Mouse (Mus musculus): Measurements from ENCODE around the gene Grm4. TPM values are rescaled to one million over a fixed set of nuclear protein-coding genes. Genes with fewer than 3 reads are reported as not detected.

The Grm4 gene
- polyA plus RNA-seq, 1 experiment from 2014 or later: not detected

DNA sequence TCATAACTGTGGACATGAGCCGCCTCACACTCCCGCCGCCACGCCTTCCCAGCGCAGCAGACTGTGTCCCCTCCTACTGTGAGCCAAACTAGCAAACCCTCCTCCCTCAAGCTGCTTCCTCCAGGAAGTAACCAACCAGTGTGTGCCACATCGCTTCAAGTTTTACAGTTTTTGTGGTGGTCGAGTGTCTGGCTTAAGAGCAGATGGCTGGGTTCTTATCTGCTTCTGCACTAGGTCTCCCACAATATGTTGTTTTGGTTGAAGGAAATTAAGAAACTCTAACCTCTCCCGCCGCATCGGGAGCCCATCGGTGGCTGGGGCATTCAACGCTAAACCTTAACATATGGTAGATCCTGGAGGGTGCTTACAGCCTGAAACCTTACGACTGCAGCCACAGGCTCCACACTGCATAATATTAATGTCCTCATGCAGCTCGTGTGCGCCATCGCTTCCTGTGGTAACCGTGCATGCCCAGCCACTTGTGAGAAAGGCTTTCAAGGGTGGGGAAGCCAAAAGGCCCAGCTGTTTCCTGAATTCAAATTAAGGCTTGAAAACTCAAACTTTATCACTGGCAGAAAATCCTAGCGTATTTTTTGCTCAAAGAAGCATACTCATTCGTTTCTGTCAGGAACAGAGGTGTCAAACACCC, 115.7 kb downstream of the Grm4 start:
- no peaks in the 10 kb centered on the region for H3K4me1 ChIP-seq (ENCODE audit: control insufficient read depth in 2 of 2, insufficient read depth in 2 of 2, low read length in 2 of 2)
- H3K4me2 ChIP-seq (ENCODE audit: low read length): no peak overlapping the region
- 0 out of 2 replicates have a peak, but pooled peaks cover 2% of the 10 kb centered on the region for H3K9me3 ChIP-seq (ENCODE audit: control insufficient read depth, low read length)
- no peaks in the 10 kb centered on the region for H3K27me3 ChIP-seq (ENCODE audit: control insufficient read depth, insufficient read depth, low read length)
- H3K27ac ChIP-seq (replicated peaks in 1 of 2; ENCODE audit: control insufficient read depth in 1 of 2, insufficient read depth in 1 of 2, low read depth in 2 of 2, low read length in 2 of 2): no peak overlapping the region
- no peak for ATAC-seq (ENCODE audit: insufficient number of reproducible peaks, insufficient read depth, low FRiP score, low read depth)
- no peak overlapping the region for H3K9ac ChIP-seq (ENCODE audit: low read length)
- no peak overlapping the region for H3K4me3 ChIP-seq (ENCODE audit: control insufficient read depth in 1 of 2, insufficient read depth in 1 of 2, low read depth in 1 of 2, low read length in 2 of 2)
- H3K36me3 ChIP-seq (ENCODE audit: control insufficient read depth, insufficient read depth, low read length): no peaks in the 10 kb centered on the region
- 89% methylated on average over 19 of the region's 19 CpGs for WGBS

DNA sequence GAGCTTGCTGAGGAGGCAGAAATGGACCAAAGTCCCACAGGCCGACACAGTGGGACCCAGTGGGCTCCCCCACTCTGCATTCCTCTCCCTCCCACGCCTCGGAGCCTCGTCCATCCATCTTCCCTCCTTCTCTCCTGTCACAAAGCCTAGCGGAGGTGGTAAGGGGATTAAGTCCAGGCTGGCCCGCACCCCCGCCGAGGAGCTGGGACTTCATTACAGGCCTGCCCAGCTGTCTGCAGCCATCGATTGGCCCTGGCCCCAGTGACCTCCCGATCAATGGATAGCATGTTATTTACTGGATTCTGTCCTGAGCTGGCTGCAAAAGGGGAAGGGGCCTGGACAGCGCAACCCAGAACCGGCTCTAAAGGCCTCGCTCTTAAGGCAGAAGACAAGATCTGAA, 120.0 kb downstream of the Grm4 start:
- ATAC-seq (ENCODE audit: insufficient number of reproducible peaks, insufficient read depth, low FRiP score, low read depth): no peak
- Histone ChIP-seq H3K27ac (replicated peaks in 1 of 2; ENCODE audit: control insufficient read depth in 1 of 2, insufficient read depth in 1 of 2, low read depth in 2 of 2, low read length in 2 of 2) (no peak overlapping the region), H3K4me3 (ENCODE audit: control insufficient read depth in 1 of 2, insufficient read depth in 1 of 2, low read depth in 1 of 2, low read length in 2 of 2) (no peak overlapping the region), H3K4me2 (ENCODE audit: low read length) (no peak overlapping the region), H3K27me3 (ENCODE audit: control insufficient read depth, insufficient read depth, low read length) (no peaks in the 10 kb centered on the region; the same call in none of the 2 replicates), H3K9me3 (ENCODE audit: control insufficient read depth, low read length) (0 out of 2 replicates have a peak, but pooled peaks cover 2% of the 10 kb centered on the region), H3K36me3 (ENCODE audit: control insufficient read depth, insufficient read depth, low read length) (no peaks in the 10 kb centered on the region), H3K9ac (ENCODE audit: low read length) (no peak overlapping the region), H3K4me1 (ENCODE audit: control insufficient read depth in 2 of 2, insufficient read depth in 2 of 2, low read length in 2 of 2) (no peaks in the 10 kb centered on the region)
- WGBS: 16% methylated on average over 13 of the region's 13 CpGs

GRCm38 (mm10) chr17:27393931-27394330, 127.3 kb downstream of the Grm4 start:
- H3K9me3 ChIP-seq (ENCODE audit: control insufficient read depth, low read length): no peaks in the 10 kb centered on the region
- H3K4me3 ChIP-seq (ENCODE audit: control insufficient read depth in 1 of 2, insufficient read depth in 1 of 2, low read depth in 1 of 2, low read length in 2 of 2): no peak overlapping the region
- H3K4me1 ChIP-seq (ENCODE audit: control insufficient read depth in 2 of 2, insufficient read depth in 2 of 2, low read length in 2 of 2): no peaks in the 10 kb centered on the region
- ATAC-seq (ENCODE audit: insufficient number of reproducible peaks, insufficient read depth, low FRiP score, low read depth): no peak
- no peak overlapping the region for H3K4me2 ChIP-seq (ENCODE audit: low read length)
- 82% methylated on average over 5 of the region's 5 CpGs for WGBS
- no peaks in the 10 kb centered on the region; the same call in 1 of the 2 replicates for H3K27me3 ChIP-seq (ENCODE audit: control insufficient read depth, insufficient read depth, low read length)
- no peak overlapping the region for H3K9ac ChIP-seq (ENCODE audit: low read length)
- H3K36me3 ChIP-seq (ENCODE audit: control insufficient read depth, insufficient read depth, low read length): no peaks in the 10 kb centered on the region
- H3K27ac ChIP-seq (replicated peaks in 1 of 2; ENCODE audit: control insufficient read depth in 1 of 2, insufficient read depth in 1 of 2, low read depth in 2 of 2, low read length in 2 of 2): no peak overlapping the region

- H3K4me3 ChIP-seq (ENCODE audit: control insufficient read depth in 1 of 2, insufficient read depth in 1 of 2, low read depth in 1 of 2, low read length in 2 of 2): no peak overlapping the region
- H3K4me2 ChIP-seq (ENCODE audit: low read length): no peak overlapping the region
- H3K9me3 ChIP-seq (ENCODE audit: control insufficient read depth, low read length): no peaks in the 10 kb centered on the region
- ATAC-seq (ENCODE audit: insufficient number of reproducible peaks, insufficient read depth, low FRiP score, low read depth): no peak
- no peaks in the 10 kb centered on the region for H3K4me1 ChIP-seq (ENCODE audit: control insufficient read depth in 2 of 2, insufficient read depth in 2 of 2, low read length in 2 of 2)
- H3K9ac ChIP-seq (ENCODE audit: low read length): no peak overlapping the region
- H3K36me3 ChIP-seq (ENCODE audit: control insufficient read depth, insufficient read depth, low read length): no peaks in the 10 kb centered on the region
- 90% methylated on average over 4 of the region's 4 CpGs for WGBS
- H3K27ac ChIP-seq (replicated peaks in 1 of 2; ENCODE audit: control insufficient read depth in 1 of 2, insufficient read depth in 1 of 2, low read depth in 2 of 2, low read length in 2 of 2): no peak overlapping the region
- no peaks in the 10 kb centered on the region; the same call in 1 of the 2 replicates for H3K27me3 ChIP-seq (ENCODE audit: control insufficient read depth, insufficient read depth, low read length)
Measured at GRCm38 (mm10) chr17:27393432-27393831, 127.8 kb downstream of the Grm4 start.

DNA sequence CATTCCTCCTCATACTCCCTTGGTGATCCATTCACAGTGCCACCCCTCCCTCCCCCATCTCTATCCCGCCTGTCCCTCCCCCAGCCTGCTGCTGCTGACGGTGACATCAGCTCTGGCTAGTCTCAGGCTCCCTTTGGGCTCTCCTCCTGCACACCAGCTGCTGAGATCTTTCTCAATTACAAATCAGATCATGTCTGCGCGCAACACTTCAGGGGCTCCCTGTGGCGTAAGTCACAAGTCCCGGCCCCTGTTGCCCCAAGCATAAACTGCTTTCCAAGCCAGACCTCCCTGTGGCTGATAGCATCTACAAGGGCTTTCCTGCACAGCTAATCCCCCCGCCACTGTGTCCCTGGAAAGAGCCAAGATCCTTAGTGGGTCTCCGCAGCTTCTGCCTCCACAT, 128.3 kb downstream of the Grm4 start:
- no peaks in the 10 kb centered on the region for H3K4me1 ChIP-seq (ENCODE audit: control insufficient read depth in 2 of 2, insufficient read depth in 2 of 2, low read length in 2 of 2)
- WGBS: 24% methylated on average over 8 of the region's 8 CpGs
- no peak for ATAC-seq (ENCODE audit: insufficient number of reproducible peaks, insufficient read depth, low FRiP score, low read depth)
- H3K4me3 ChIP-seq (ENCODE audit: control insufficient read depth in 1 of 2, insufficient read depth in 1 of 2, low read depth in 1 of 2, low read length in 2 of 2): no peak overlapping the region
- H3K27me3 ChIP-seq (ENCODE audit: control insufficient read depth, insufficient read depth, low read length): no peaks in the 10 kb centered on the region
- H3K4me2 ChIP-seq (ENCODE audit: low read length): no peak overlapping the region
- no peaks in the 10 kb centered on the region for H3K9me3 ChIP-seq (ENCODE audit: control insufficient read depth, low read length)
- H3K36me3 ChIP-seq (ENCODE audit: control insufficient read depth, insufficient read depth, low read length): no peaks in the 10 kb centered on the region
- no peak overlapping the region for H3K9ac ChIP-seq (ENCODE audit: low read length)
- H3K27ac ChIP-seq (replicated peaks in 1 of 2; ENCODE audit: control insufficient read depth in 1 of 2, insufficient read depth in 1 of 2, low read depth in 2 of 2, low read length in 2 of 2): no peak overlapping the region

DNA sequence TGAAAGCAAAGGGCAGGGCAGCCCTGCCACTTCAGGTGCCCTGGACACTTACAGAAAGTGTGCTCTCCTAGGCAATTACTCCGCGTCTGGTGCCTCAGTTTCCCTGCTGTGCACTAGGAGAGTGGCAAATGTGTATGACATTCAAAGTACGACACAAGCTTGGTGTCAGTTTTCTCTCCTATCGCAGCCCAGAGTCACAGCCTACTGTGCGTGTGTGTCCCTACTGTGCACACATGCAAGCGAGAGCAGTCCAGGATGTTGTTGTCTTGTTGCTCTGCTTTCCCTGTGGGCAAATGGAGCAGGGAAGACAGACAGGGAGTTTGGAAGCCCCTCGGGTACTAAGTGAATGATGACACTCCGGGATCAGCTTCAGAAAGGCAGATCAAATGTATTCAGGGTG, 131.2 kb downstream of the Grm4 start:
- Histone ChIP-seq H3K9me3 (ENCODE audit: control insufficient read depth, low read length) (no peaks in the 10 kb centered on the region), H3K27ac (replicated peaks in 1 of 2; ENCODE audit: control insufficient read depth in 1 of 2, insufficient read depth in 1 of 2, low read depth in 2 of 2, low read length in 2 of 2) (no peak overlapping the region), H3K4me3 (ENCODE audit: control insufficient read depth in 1 of 2, insufficient read depth in 1 of 2, low read depth in 1 of 2, low read length in 2 of 2) (no peak overlapping the region), H3K9ac (ENCODE audit: low read length) (no peak overlapping the region), H3K27me3 (ENCODE audit: control insufficient read depth, insufficient read depth, low read length) (no peaks in the 10 kb centered on the region), H3K4me1 (ENCODE audit: control insufficient read depth in 2 of 2, insufficient read depth in 2 of 2, low read length in 2 of 2) (no peaks in the 10 kb centered on the region; a peak in 1 of 4 replicates), H3K4me2 (ENCODE audit: low read length) (no peak overlapping the region), H3K36me3 (ENCODE audit: control insufficient read depth, insufficient read depth, low read length) (no peaks in the 10 kb centered on the region)
- WGBS: 90% methylated on average over 8 of the region's 8 CpGs
- ATAC-seq (ENCODE audit: insufficient number of reproducible peaks, insufficient read depth, low FRiP score, low read depth): no peak

- H3K27ac ChIP-seq (replicated peaks in 1 of 2; ENCODE audit: control insufficient read depth in 1 of 2, insufficient read depth in 1 of 2, low read depth in 2 of 2, low read length in 2 of 2): no peak overlapping the region
- H3K27me3 ChIP-seq (ENCODE audit: control insufficient read depth, insufficient read depth, low read length): no peaks in the 10 kb centered on the region
- no peaks in the 10 kb centered on the region for H3K9me3 ChIP-seq (ENCODE audit: control insufficient read depth, low read length)
- H3K9ac ChIP-seq (ENCODE audit: low read length): no peak overlapping the region
- ATAC-seq (ENCODE audit: insufficient number of reproducible peaks, insufficient read depth, low FRiP score, low read depth): no peak
- H3K4me3 ChIP-seq (ENCODE audit: control insufficient read depth in 1 of 2, insufficient read depth in 1 of 2, low read depth in 1 of 2, low read length in 2 of 2): no peak overlapping the region
- H3K4me1 ChIP-seq (ENCODE audit: control insufficient read depth in 2 of 2, insufficient read depth in 2 of 2, low read length in 2 of 2): no peaks in the 10 kb centered on the region; a peak in 1 of 4 replicates
- no peak overlapping the region for H3K4me2 ChIP-seq (ENCODE audit: low read length)
- WGBS: 83% methylated on average over 12 of the region's 13 CpGs
- no peaks in the 10 kb centered on the region for H3K36me3 ChIP-seq (ENCODE audit: control insufficient read depth, insufficient read depth, low read length)
Measured at GRCm38 (mm10) chr17:27389221-27390000, 131.8 kb downstream of the Grm4 start.

Data from heart, embryonic 14.5 days (tissue).